Mouse (Mus musculus) MEL (cell line): ENCODE measurements at regions not wholly inside any gene's neighbourhood (a gene's known extent, or its start where the extent isn't known, plus 50 kb on each side); places are given as distances from the start of the nearest gene placed in this dataset.
A peak's percentile ranks its signal among the peaks of the same experiment; 100 is the strongest.

Experiments used
- DNase-seq: peaks from one replicate; pipeline ENCODE4 v3.0.0; 2011; ENCODE audit warnings: low read depth, low spot score
- H3K27ac ChIP-seq: 2 replicates; pipeline ENCODE4 v1.5.1; 2012; ENCODE audit warnings: low read depth, mild to moderate bottlenecking, control low read depth, low read length, moderate library complexity; ENCODE audit not compliant: control insufficient read depth
- H3K27me3 ChIP-seq, 2 experiments: fragments of 150-350 bp in 1 of 2; sonication (generic) in 1 of 2; 2 replicates each; pipeline ENCODE4 v1.6.1; 2012; ENCODE audit warnings: low read length in 2 of 2, mild to moderate bottlenecking in 2 of 2, improper control_type of control experiment in 1 of 2, moderate library complexity in 1 of 2; ENCODE audit not compliant: insufficient read depth in 2 of 2, control insufficient read depth in 1 of 2
- H3K36me3 ChIP-seq, 2 experiments: 2 replicates each; pipeline ENCODE4 v1.6.1; 2012 to 2014; ENCODE audit warnings: low read length in 2 of 2, improper control_type of control experiment in 1 of 2, inconsistent platforms in 1 of 2, mild to moderate bottlenecking in 1 of 2; ENCODE audit not compliant: insufficient read depth in 2 of 2, control insufficient read depth in 1 of 2
- H3K4me1 ChIP-seq, 2 experiments: fragments of 150-350 bp in 1 of 2; sonication (generic) in 1 of 2; 2 replicates each; pipeline ENCODE4 v1.6.1; 2012; ENCODE audit warnings: low read length in 2 of 2, improper control_type of control experiment in 1 of 2, mild to moderate bottlenecking in 1 of 2; ENCODE audit not compliant: insufficient read depth in 2 of 2, control insufficient read depth in 1 of 2
- H3K4me3 ChIP-seq, 2 experiments: fragments of 150-350 bp in 1 of 2; sonication (generic) in 1 of 2; 2 replicates each; pipeline ENCODE4 v1.5.1; 2012; ENCODE audit warnings: low read depth in 2 of 2, low read length in 2 of 2, mild to moderate bottlenecking in 2 of 2, moderate library complexity in 2 of 2, control low read depth in 1 of 2, improper control_type of control experiment in 1 of 2; ENCODE audit not compliant: control insufficient read depth in 1 of 2, insufficient read depth in 1 of 2
- H3K79me2 ChIP-seq: 2 replicates; pipeline ENCODE4 v1.6.1; 2012; ENCODE audit warnings: mild to moderate bottlenecking, low read length, moderate library complexity; ENCODE audit not compliant: control insufficient read depth, poor library complexity, insufficient read depth
- H3K9ac ChIP-seq: 2 replicates; pipeline ENCODE4 v1.6.1; 2012; ENCODE audit warnings: low read depth, mild to moderate bottlenecking, control low read depth, low read length, moderate library complexity; ENCODE audit not compliant: control insufficient read depth, poor library complexity, severe bottlenecking
- H3K9me3 ChIP-seq: fragments of 150-350 bp; sonication (generic); replicated peaks from 2 replicates; pipeline ENCODE4 v1.6.1; 2012; ENCODE audit warnings: mild to moderate bottlenecking, low read length, improper control_type of control experiment, moderate library complexity; ENCODE audit not compliant: insufficient read depth
- BHLHE40 ChIP-seq: IDR thresholded peaks from 2 replicates; pipeline ENCODE4 v1.6.1; 2012; ENCODE audit warnings: low read depth, mild to moderate bottlenecking, inconsistent platforms, low read length, improper control_type of control experiment, borderline replicate concordance
- CTCF ChIP-seq, 3 experiments: IDR thresholded peaks in 2 of 3; conservative IDR thresholded peaks in 1 of 3; 2 replicates each; pipeline ENCODE4 v1.5.1; 2011 to 2012; ENCODE audit warnings: low read length in 3 of 3, low read depth in 2 of 3, mild to moderate bottlenecking in 2 of 3, improper control_type of control experiment in 1 of 3, inconsistent platforms in 1 of 3, mixed read lengths in 1 of 3, moderate library complexity in 1 of 3; ENCODE audit not compliant: control insufficient read depth in 1 of 3, insufficient read depth in 1 of 3, poor library complexity in 1 of 3, severe bottlenecking in 1 of 3
- E2F4 ChIP-seq: IDR thresholded peaks from 2 replicates; pipeline ENCODE4 v1.6.1; 2011; ENCODE audit warnings: low read depth, low read length, improper control_type of control experiment, borderline replicate concordance
- ELF1 ChIP-seq: IDR thresholded peaks from 2 replicates; pipeline ENCODE4 v1.6.1; 2014; ENCODE audit warnings: low read depth, mild to moderate bottlenecking, inconsistent platforms, low read length, improper control_type of control experiment, moderate library complexity
- EP300 ChIP-seq, 2 experiments: IDR thresholded peaks; 2 replicates each; pipeline ENCODE4 v1.6.1; 2011; ENCODE audit warnings: improper control_type of control experiment in 2 of 2, low read length in 2 of 2, low read depth in 1 of 2, mild to moderate bottlenecking in 1 of 2
- GABPA ChIP-seq: IDR thresholded peaks from 2 replicates; pipeline ENCODE4 v1.6.1; 2012; ENCODE audit warnings: low read depth, mild to moderate bottlenecking, inconsistent platforms, low read length, improper control_type of control experiment, moderate library complexity
- GATA1 ChIP-seq: IDR thresholded peaks from 2 replicates; pipeline ENCODE4 v1.6.1; 2011; ENCODE audit warnings: low read depth, low read length, improper control_type of control experiment
- JUND ChIP-seq: IDR thresholded peaks from 2 replicates; pipeline ENCODE4 v1.6.1; 2011; ENCODE audit warnings: low read depth, mild to moderate bottlenecking, improper control_type of control experiment, low read length
- KAT2A ChIP-seq: conservative IDR thresholded peaks from 2 replicates; pipeline ENCODE4 v1.6.1; 2012; ENCODE audit warnings: low read depth, low read length, improper control_type of control experiment, inconsistent platforms
- MAX ChIP-seq: IDR thresholded peaks from 2 replicates; pipeline ENCODE4 v1.6.1; 2011; ENCODE audit warnings: low read length, improper control_type of control experiment
- MAZ ChIP-seq: IDR thresholded peaks from 2 replicates; pipeline ENCODE4 v1.6.1; 2012; ENCODE audit warnings: low read depth, mild to moderate bottlenecking, inconsistent platforms, low read length, improper control_type of control experiment
- MEF2A ChIP-seq: IDR thresholded peaks from 2 replicates; pipeline ENCODE4 v1.6.1; 2014; ENCODE audit warnings: low read depth, mild to moderate bottlenecking, inconsistent platforms, low read length, improper control_type of control experiment; ENCODE audit not compliant: poor library complexity, insufficient replicate concordance, severe bottlenecking; ENCODE audit errors: extremely low read depth
- MXI1 ChIP-seq: IDR thresholded peaks from 2 replicates; pipeline ENCODE4 v1.6.1; 2011; ENCODE audit warnings: mild to moderate bottlenecking, low read depth, low read length, improper control_type of control experiment
- MYC ChIP-seq: IDR thresholded peaks from 2 replicates; pipeline ENCODE4 v1.6.1; 2011; ENCODE audit warnings: low read depth, mild to moderate bottlenecking, low read length, improper control_type of control experiment, moderate library complexity
- NRF1 ChIP-seq: IDR thresholded peaks from 2 replicates; pipeline ENCODE4 v1.6.1; 2014; ENCODE audit warnings: low read depth, mild to moderate bottlenecking, inconsistent platforms, low read length, improper control_type of control experiment, moderate library complexity; ENCODE audit not compliant: poor library complexity, insufficient read depth, severe bottlenecking
- SIN3A ChIP-seq: IDR thresholded peaks from 2 replicates; pipeline ENCODE4 v1.6.1; 2012; ENCODE audit warnings: low read length, improper control_type of control experiment, inconsistent platforms
- SMC3 ChIP-seq: IDR thresholded peaks from 2 replicates; pipeline ENCODE4 v1.6.1; 2011; ENCODE audit warnings: low read depth, low read length, improper control_type of control experiment
- TBP ChIP-seq: IDR thresholded peaks from 2 replicates; pipeline ENCODE4 v1.8.0; 2011; ENCODE audit warnings: low read depth, low read length, improper control_type of control experiment
- USF1 ChIP-seq: IDR thresholded peaks from 2 replicates; pipeline ENCODE4 v1.6.1; 2014; ENCODE audit warnings: low read depth, mild to moderate bottlenecking, inconsistent platforms, low read length, improper control_type of control experiment, moderate library complexity
- USF2 ChIP-seq, 2 experiments: IDR thresholded peaks; 2 replicates each; pipeline ENCODE4 v1.6.1; 2011 to 2012; ENCODE audit warnings: improper control_type of control experiment in 2 of 2, low read length in 2 of 2, borderline replicate concordance in 1 of 2, inconsistent platforms in 1 of 2, low read depth in 1 of 2, mild to moderate bottlenecking in 1 of 2; ENCODE audit not compliant: insufficient read depth in 1 of 2
- ZC3H11A ChIP-seq: IDR thresholded peaks from 2 replicates; pipeline ENCODE4 v1.6.1; 2012; ENCODE audit warnings: low read depth, mild to moderate bottlenecking, inconsistent platforms, low read length, improper control_type of control experiment
- ZMIZ1 ChIP-seq: IDR thresholded peaks from 2 replicates; pipeline ENCODE4 v1.6.1; 2012; ENCODE audit warnings: low read depth, mild to moderate bottlenecking, inconsistent platforms, low read length, improper control_type of control experiment, moderate library complexity
- ZNF384 ChIP-seq: IDR thresholded peaks from 2 replicates; pipeline ENCODE4 v1.6.1; 2012; ENCODE audit warnings: low read depth, mild to moderate bottlenecking, inconsistent platforms, low read length, improper control_type of control experiment

DNA sequence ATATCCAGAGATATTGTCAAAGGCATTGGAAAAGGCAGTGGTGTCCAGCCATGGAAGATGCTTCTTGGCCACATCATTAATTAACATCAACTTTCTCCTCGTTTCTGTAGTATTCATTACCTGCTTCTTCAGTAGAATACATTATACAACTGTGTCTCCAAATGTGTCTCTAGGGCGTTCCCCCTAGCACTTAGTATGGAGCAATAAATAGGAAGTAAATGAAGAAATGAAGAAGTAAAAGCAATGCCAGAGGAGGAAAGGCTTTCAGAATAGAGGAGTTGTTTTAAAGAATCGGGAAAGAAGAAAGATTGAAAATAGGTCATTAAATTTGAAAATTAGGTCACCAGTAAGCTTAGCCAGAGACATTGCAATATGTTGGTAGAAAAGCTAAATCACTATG lies 112.6 kb downstream of the Dhx15 start:
- DNase-seq: no peak
- Histone ChIP-seq H3K79me2 (no peaks in the 10 kb centered on the region), H3K4me3 (no peak overlapping the region), H3K9ac (no peak overlapping the region), H3K27me3 (no peaks in the 10 kb centered on the region), H3K4me1 (peaks cover 0 to 2% of the 10 kb centered on the region in 2 experiments; a peak in 1 of 4 replicates), H3K36me3 (no peaks in the 10 kb centered on the region), H3K9me3 (no peaks in the 10 kb centered on the region), H3K27ac (no peak overlapping the region)
- TF ChIP-seq ZNF384 (no peak), KAT2A (no peak), NRF1 (no peak), MEF2A (no peak), SIN3A (no peak), MXI1 (no peak), GABPA (no peak), GATA1 (no peak), CTCF (IDR thresholded peaks at IDR 0.05 in 2 of 3, conservative IDR thresholded peaks at IDR 0.05 in 1 of 3; ENCODE audit: control insufficient read depth in 1 of 3, insufficient read depth in 1 of 3, low read depth in 2 of 3, low read length in 3 of 3, poor library complexity in 1 of 3, severe bottlenecking in 1 of 3) (no peak)

DNA sequence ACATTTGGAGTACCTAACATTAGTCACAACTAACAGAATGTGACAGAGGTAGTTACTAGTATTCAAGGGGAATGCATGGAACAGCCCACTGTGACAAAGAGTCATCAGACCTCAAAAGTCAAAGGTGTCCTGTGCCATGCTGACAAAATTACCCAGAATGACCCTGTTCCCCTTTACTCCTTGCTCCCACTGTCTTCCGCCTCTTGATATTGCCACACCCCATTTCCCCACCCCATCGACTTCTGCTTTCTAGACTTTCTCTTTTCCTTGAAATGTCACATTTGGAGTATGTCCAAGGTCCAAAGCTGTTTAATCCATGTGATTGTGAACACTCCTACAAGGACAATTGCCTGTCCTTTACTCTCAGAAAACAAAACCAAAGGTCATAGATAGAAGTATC lies 115.2 kb downstream of the Dhx15 start:
- no peaks in the 10 kb centered on the region for H3K36me3 ChIP-seq
- peak; percentile 50 for DNase-seq
- H3K4me3 ChIP-seq: no peak overlapping the region
- peaks cover 0 to 2% of the 10 kb centered on the region in 2 experiments; a peak in 1 of 4 replicates for H3K4me1 ChIP-seq
- H3K79me2 ChIP-seq: no peaks in the 10 kb centered on the region
- H3K27me3 ChIP-seq: no peaks in the 10 kb centered on the region
- H3K9me3 ChIP-seq: no peaks in the 10 kb centered on the region
- H3K9ac ChIP-seq: no peak overlapping the region
- 0 out of 2 replicates have a peak, but pooled peaks have one; percentile 26 for TF ChIP-seq MAX
- no peak for TF ChIP-seq E2F4
- TF ChIP-seq, all 39 proteins: peak for 1
- H3K27ac ChIP-seq: no peak overlapping the region

DNA sequence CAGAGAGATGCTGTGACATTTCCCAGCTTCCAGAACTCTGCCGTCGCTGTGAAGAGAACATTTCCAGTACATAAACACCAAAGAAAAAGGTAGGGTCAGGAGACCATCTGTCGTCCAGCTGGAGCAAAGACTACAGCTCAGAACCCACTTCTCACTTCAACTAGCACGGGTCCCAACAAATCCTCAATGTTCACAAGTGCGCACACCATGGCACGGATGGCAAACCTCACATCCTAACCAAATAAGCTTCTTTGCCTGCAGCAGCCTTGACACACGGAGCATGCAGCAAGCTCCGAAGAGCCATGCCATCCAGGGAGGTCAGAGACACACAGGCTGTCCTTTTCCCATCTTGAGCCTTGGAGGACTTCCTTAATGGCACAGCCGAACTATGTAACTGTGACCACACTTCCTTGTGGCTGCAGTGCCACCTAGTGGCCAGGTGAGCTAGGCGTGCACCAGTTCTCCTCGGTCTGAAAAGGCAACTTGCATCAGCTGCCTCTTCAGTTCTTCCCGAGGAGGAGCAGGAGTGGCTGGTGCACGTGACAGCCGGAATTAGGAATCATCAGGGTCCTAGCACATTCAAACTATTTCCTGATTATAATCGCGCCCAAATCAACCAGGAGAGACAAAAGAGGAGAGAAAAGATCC lies 125.4 kb downstream of the Dhx15 start:
- peaks cover 0 to 22% of the 10 kb centered on the region in 2 experiments; a peak in 2 of 4 replicates for H3K36me3 ChIP-seq
- H3K4me1 ChIP-seq: peaks cover 2 to 21% of the 10 kb centered on the region in 2 experiments
- no peaks in the 10 kb centered on the region for H3K9me3 ChIP-seq
- DNase-seq: peak; percentile 90
- no peak overlapping the region for H3K27ac ChIP-seq
- no peaks in the 10 kb centered on the region for H3K79me2 ChIP-seq
- no peaks in the 10 kb centered on the region for H3K27me3 ChIP-seq
- H3K9ac ChIP-seq: no peak overlapping the region
- H3K4me3 ChIP-seq: no peak overlapping the region
- TF ChIP-seq TBP (0 out of 2 replicates have a peak, but pooled peaks have one; percentile 16), ZMIZ1 (no peak), SIN3A (no peak), USF2 (IDR thresholded peaks at IDR 0.05; ENCODE audit: borderline replicate concordance in 1 of 2, insufficient read depth in 1 of 2, low read depth in 1 of 2, low read length in 2 of 2) (0 out of 4 replicates have a peak, but pooled peaks of 1 of the 2 experiments have one; percentile 13), ZC3H11A (peak; percentile 99), ZNF384 (0 out of 2 replicates have a peak, but pooled peaks have one; percentile 15), ELF1 (peak; percentile 52; the same call in 1 of the 2 replicates), CTCF (IDR thresholded peaks at IDR 0.05 in 2 of 3, conservative IDR thresholded peaks at IDR 0.05 in 1 of 3; ENCODE audit: control insufficient read depth in 1 of 3, insufficient read depth in 1 of 3, low read depth in 2 of 3, low read length in 3 of 3, poor library complexity in 1 of 3, severe bottlenecking in 1 of 3) (peak; percentile 90 to 98 (median 95)), BHLHE40 (peak; percentile 83), JUND (no peak), MAZ (no peak), SMC3 (peak; percentile 99), EP300 (IDR thresholded peaks at IDR 0.05; ENCODE audit: low read depth in 1 of 2, low read length in 2 of 2) (0 out of 4 replicates have a peak, but pooled peaks of 1 of the 2 experiments have one; percentile 14), USF1 (peak; percentile 71), MYC (peak; percentile 57; the same call in 1 of the 2 replicates), GATA1 (0 out of 2 replicates have a peak, but pooled peaks have one; percentile 5)
